Mouse (Mus musculus) hindbrain, embryonic 16.5 days (tissue): ENCODE data around the gene Akt1s1. TPM values are rescaled to one million over a fixed set of nuclear protein-coding genes. Genes with fewer than 3 reads are reported as not detected.
"Not testable (repeated sequence)": the region's sequence is repeated elsewhere in the genome, so short reads cannot be mapped to it uniquely, and the experiment has no call there.

Source experiments
- ATAC-seq: fragments of 200-750 bp; cut with Nextera tagmentation; 2 replicates; pipeline ENCODE4 v1.8.0; 2017; ENCODE audit warnings: moderate TSS enrichment, moderate library complexity
- H3K27ac ChIP-seq: fragments of 300-500 bp; sonication (generic); 2 replicates; pipeline ENCODE4 v1.5.1; 2014; ENCODE audit warnings: low read depth, mild to moderate bottlenecking, control low read depth, low read length, moderate library complexity
- H3K27me3 ChIP-seq: fragments of 300-500 bp; sonication (generic); replicated peaks from 2 replicates; pipeline ENCODE4 v1.6.1; 2014; ENCODE audit warnings: low read length; ENCODE audit not compliant: control insufficient read depth, insufficient read depth
- H3K36me3 ChIP-seq: fragments of 300-500 bp; sonication (generic); 2 replicates; pipeline ENCODE4 v1.6.1; 2014; ENCODE audit warnings: mild to moderate bottlenecking, low read length, moderate library complexity, mixed read lengths; ENCODE audit not compliant: control insufficient read depth, insufficient read depth
- H3K4me1 ChIP-seq: fragments of 300-500 bp; sonication (generic); 2 replicates; pipeline ENCODE4 v1.6.1; 2014; ENCODE audit warnings: low read depth, low read length; ENCODE audit not compliant: control insufficient read depth, insufficient read depth
- H3K4me2 ChIP-seq: fragments of 300-500 bp; sonication (generic); 2 replicates; pipeline ENCODE4 v1.6.1; 2014; ENCODE audit warnings: mild to moderate bottlenecking, low read length, control low read depth, moderate library complexity
- H3K4me3 ChIP-seq: fragments of 300-500 bp; sonication (generic); 2 replicates; pipeline ENCODE4 v1.5.1; 2014; ENCODE audit warnings: mild to moderate bottlenecking, low read length, control low read depth, moderate library complexity
- H3K9ac ChIP-seq: fragments of 300-500 bp; sonication (generic); 2 replicates; pipeline ENCODE4 v1.6.1; 2014; ENCODE audit warnings: low read depth, mild to moderate bottlenecking, control low read depth, low read length, moderate library complexity
- H3K9me3 ChIP-seq: fragments of 300-500 bp; sonication (generic); 2 replicates; pipeline ENCODE4 v1.6.1; 2014; ENCODE audit warnings: mild to moderate bottlenecking, low read length, moderate library complexity; ENCODE audit not compliant: control insufficient read depth
- WGBS: fragments of 180-500 bp; shearing (Covaris S2); extraction: QIAGEN DNeasy Blood & Tissue Kit; methylation state at CpG from one replicate; pipeline ENCODE4 v1.1.7; 2014; 5-methylcytosine and 5-hydroxymethylcytosine counted together
- polyA plus RNA-seq: library from polyadenylated mRNA; unstranded; fragments of >200 nt; fragmentation: Nextera tagmentation; extraction: Ambion mirVana; gene quantifications from 2 replicates; pipeline ENCODE4 v1.2.1, GENCODE M21; 2015

Gene Akt1s1
- polyA plus RNA-seq, 1 experiment from 2014 or later: 90.7 TPM

DNA sequence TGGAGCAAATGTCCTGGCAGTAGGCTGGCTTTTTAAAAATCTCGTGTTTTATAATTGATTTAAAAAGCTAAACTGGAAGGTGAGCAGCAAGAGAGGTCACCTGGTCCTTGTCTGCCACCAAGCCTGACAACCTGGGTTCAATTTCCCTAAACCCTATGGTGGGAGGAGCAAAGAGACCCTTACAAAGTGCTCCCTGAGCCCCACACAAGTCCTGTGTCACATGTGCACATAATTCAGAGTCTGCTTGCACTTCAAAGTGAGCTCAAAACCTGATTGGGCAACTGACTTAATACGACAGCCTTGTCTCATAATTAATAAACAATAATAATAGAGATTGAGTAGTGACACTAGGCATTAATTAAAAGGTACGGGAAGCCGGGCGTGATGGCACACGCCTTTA, 21.8 kb downstream of the Akt1s1 start:
- WGBS: 77% methylated on average over 6 of the region's 6 CpGs
- ATAC-seq: no peak
- no peak overlapping the region; the same call in 1 of the 2 replicates for H3K4me3 ChIP-seq

DNA sequence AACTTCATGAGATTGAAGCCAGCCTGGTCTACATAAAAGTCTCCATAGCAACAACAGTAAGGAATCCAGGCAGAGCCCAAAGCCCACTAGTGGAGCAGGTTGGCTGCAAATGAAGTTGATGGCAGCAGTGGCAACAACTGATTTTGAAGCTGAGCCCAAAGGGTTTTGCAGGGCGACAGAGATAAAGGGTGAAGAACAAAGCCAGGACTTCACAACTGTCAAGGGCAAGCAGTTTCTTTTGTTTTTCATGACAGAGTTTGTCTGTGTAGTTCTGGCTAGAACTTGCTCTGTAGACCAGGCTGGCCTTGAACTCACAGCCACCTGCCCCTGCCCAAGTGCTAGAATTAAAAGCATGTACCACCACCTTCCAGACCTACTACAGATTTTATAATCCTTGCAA, 22.4 kb downstream of the Akt1s1 start:
- Histone ChIP-seq H3K9me3 (no peaks in the 10 kb centered on the region), H3K4me3 (no peak overlapping the region), H3K27ac (no peak overlapping the region), H3K9ac (no peak overlapping the region), H3K4me2 (no peak overlapping the region), H3K4me1 (peaks cover 29% of the 10 kb centered on the region), H3K36me3 (peaks cover 6% of the 10 kb centered on the region), H3K27me3 (no peaks in the 10 kb centered on the region)
- 25% methylated on average over 1 of the region's 1 CpGs for WGBS
- ATAC-seq: no peak

More for the DNA sequence above, 21.8 kb downstream of the Akt1s1 start:
- no peaks in the 10 kb centered on the region for H3K27me3 ChIP-seq
- H3K36me3 ChIP-seq: peaks cover under 1% of the 10 kb centered on the region
- H3K4me2 ChIP-seq: peak overlapping the region; percentile 94
- no peaks in the 10 kb centered on the region for H3K9me3 ChIP-seq
- H3K9ac ChIP-seq: no peak overlapping the region
- peak overlapping the region; percentile 98; the same call in 1 of the 2 replicates for H3K27ac ChIP-seq
- H3K4me1 ChIP-seq: peaks cover 35% of the 10 kb centered on the region

GRCm38 (mm10) chr7:44871774-44872173, 23.0 kb downstream of the Akt1s1 start:
- not testable (repeated sequence) for H3K9ac ChIP-seq, ATAC-seq, H3K4me3 ChIP-seq, H3K27ac ChIP-seq, H3K9me3 ChIP-seq, H3K27me3 ChIP-seq, H3K36me3 ChIP-seq, H3K4me2 ChIP-seq
- WGBS: 95% methylated on average over 2 of the region's 2 CpGs
- H3K4me1 ChIP-seq: peaks cover 23% of the 10 kb centered on the region

GRCm38 (mm10) chr7:44877833-44878232, 29.0 kb downstream of the Akt1s1 start:
- peaks cover 60% of the 10 kb centered on the region for H3K36me3 ChIP-seq
- no peak overlapping the region for H3K4me3 ChIP-seq
- no peak overlapping the region for H3K4me2 ChIP-seq
- H3K9ac ChIP-seq: no peak overlapping the region
- no peak for ATAC-seq
- H3K4me1 ChIP-seq: no peaks in the 10 kb centered on the region
- 82% methylated on average over 14 of the region's 14 CpGs for WGBS
- H3K27me3 ChIP-seq: no peaks in the 10 kb centered on the region
- H3K9me3 ChIP-seq: no peaks in the 10 kb centered on the region
- no peak overlapping the region for H3K27ac ChIP-seq

GRCm38 (mm10) chr7:44883036-44883435, 34.2 kb downstream of the Akt1s1 start:
- peaks cover 60% of the 10 kb centered on the region for H3K36me3 ChIP-seq
- 94% methylated on average over 3 of the region's 3 CpGs for WGBS

DNA sequence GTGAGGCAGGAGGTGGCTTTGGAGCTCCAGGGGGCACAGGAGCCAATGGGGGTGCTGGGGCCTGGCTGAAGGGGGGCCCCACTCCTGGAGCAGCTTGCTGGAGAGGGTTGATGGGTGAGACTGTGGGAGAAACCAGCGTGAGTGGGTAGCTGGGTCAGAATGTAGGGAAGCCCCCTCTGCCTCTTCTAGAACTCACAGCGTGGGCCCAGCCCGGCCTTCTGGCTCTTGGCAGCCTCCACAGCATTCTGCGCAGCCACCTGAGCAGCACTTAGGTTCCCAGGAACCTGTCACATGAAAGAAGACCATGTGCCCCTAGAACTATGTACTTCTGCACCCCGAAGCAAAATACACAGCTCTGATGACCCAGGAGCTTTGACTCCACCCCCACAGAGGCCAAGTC, 35.8 kb downstream of the Akt1s1 start:
- no peak for ATAC-seq
- Histone ChIP-seq H3K9me3 (no peaks in the 10 kb centered on the region), H3K27ac (no peak overlapping the region), H3K4me2 (no peak overlapping the region), H3K4me1 (peaks cover 10% of the 10 kb centered on the region), H3K4me3 (no peak overlapping the region), H3K9ac (no peak overlapping the region), H3K27me3 (no peaks in the 10 kb centered on the region), H3K36me3 (peaks cover 54% of the 10 kb centered on the region)
- WGBS: 97% methylated on average over 5 of the region's 5 CpGs

More at GRCm38 (mm10) chr7:44883036-44883435, 34.2 kb downstream of the Akt1s1 start:
- Histone ChIP-seq H3K27ac (no peak overlapping the region), H3K4me3 (no peak overlapping the region), H3K27me3 (no peaks in the 10 kb centered on the region), H3K4me1 (no peaks in the 10 kb centered on the region; the same call in none of the 2 replicates), H3K9ac (no peak overlapping the region), H3K9me3 (no peaks in the 10 kb centered on the region), H3K4me2 (no peak overlapping the region)
- no peak for ATAC-seq

- H3K36me3 ChIP-seq: peaks cover 32% of the 10 kb centered on the region
- WGBS: 86% methylated on average over 7 of the region's 7 CpGs
- H3K27ac ChIP-seq: no peak overlapping the region
- no peak for ATAC-seq
- H3K9ac ChIP-seq: no peak overlapping the region
- no peaks in the 10 kb centered on the region for H3K9me3 ChIP-seq
- no peak overlapping the region for H3K4me3 ChIP-seq
- H3K4me1 ChIP-seq: peaks cover 27% of the 10 kb centered on the region
- H3K4me2 ChIP-seq: no peak overlapping the region
- H3K27me3 ChIP-seq: no peaks in the 10 kb centered on the region
Measured at GRCm38 (mm10) chr7:44886964-44887363, 38.2 kb downstream of the Akt1s1 start.

DNA sequence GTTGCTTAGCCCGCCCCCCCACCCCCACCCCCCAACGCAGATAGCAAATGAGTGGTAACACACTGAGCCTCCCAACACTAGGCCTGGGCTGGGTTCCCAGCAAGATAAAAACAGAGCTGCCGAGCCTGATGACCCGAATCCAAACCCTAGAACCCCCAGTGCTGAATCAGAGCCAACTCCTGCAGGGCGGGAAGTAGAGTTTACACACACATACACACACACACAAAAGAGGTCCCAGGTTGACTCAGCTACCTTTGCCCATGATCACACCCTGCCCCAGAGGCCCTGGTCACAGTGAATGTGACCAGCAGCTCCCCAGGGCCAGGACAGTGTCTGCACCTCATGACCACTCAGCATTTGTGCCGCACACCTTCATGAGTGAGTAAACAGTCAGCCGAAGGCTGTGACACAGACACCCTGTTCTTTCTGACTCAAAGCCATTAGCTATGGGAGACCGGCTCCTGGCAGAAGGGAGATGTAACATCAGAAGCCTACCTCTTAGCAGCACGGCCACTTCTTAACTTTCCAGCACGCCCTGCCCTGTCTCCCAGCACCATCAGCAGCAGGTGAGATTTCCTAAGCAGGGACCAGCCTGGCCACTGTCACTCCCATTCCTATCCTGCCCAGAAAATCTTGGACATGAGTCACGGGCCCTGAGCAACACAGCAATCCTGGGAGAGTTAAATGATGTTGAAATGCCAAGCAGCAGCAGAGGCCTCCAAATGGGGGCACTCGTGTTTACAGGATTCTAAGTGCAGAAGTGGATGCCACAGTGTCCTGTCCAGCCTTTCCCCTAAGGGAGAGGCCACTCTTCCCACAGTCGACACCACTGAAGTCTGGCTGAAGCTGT, 39.7 kb downstream of the Akt1s1 start:
- Histone ChIP-seq H3K9ac (no peak overlapping the region), H3K9me3 (no peaks in the 10 kb centered on the region), H3K4me1 (peaks cover 32% of the 10 kb centered on the region), H3K4me2 (no peak overlapping the region), H3K27me3 (no peaks in the 10 kb centered on the region), H3K27ac (no peak overlapping the region), H3K4me3 (no peak overlapping the region), H3K36me3 (peaks cover 18% of the 10 kb centered on the region)
- WGBS: 71% methylated on average over 13 of the region's 13 CpGs
- ATAC-seq: no peak

GRCm38 (mm10) chr7:44890180-44890579, 41.4 kb downstream of the Akt1s1 start:
- H3K4me3 ChIP-seq: no peak overlapping the region
- H3K27me3 ChIP-seq: no peaks in the 10 kb centered on the region
- no peak overlapping the region for H3K27ac ChIP-seq
- no peak for ATAC-seq
- peak overlapping the region; percentile 97 for H3K4me2 ChIP-seq
- H3K4me1 ChIP-seq: peaks cover 38% of the 10 kb centered on the region
- H3K9me3 ChIP-seq: no peaks in the 10 kb centered on the region
- 85% methylated on average over 6 of the region's 7 CpGs for WGBS
- no peak overlapping the region for H3K9ac ChIP-seq
- H3K36me3 ChIP-seq: peaks cover 6% of the 10 kb centered on the region
